Mouse (Mus musculus) spleen, adult 2 months (tissue): ENCODE measurements around the gene Clec2l.

Experiments used
- CTCF ChIP-seq: fragments of 200-500 bp; IDR thresholded peaks from 2 replicates; pipeline ENCODE4 v1.5.1; 2011; ENCODE audit warnings: mild to moderate bottlenecking, inconsistent platforms; ENCODE audit not compliant: insufficient read depth, insufficient read length, insufficient replicate concordance; ENCODE audit errors: extremely low read depth
- POLR2A ChIP-seq: fragments of 200-500 bp; IDR thresholded peaks from 2 replicates; pipeline ENCODE4 v1.6.1; 2011; ENCODE audit warnings: low read depth, low read length, inconsistent platforms

DNA sequence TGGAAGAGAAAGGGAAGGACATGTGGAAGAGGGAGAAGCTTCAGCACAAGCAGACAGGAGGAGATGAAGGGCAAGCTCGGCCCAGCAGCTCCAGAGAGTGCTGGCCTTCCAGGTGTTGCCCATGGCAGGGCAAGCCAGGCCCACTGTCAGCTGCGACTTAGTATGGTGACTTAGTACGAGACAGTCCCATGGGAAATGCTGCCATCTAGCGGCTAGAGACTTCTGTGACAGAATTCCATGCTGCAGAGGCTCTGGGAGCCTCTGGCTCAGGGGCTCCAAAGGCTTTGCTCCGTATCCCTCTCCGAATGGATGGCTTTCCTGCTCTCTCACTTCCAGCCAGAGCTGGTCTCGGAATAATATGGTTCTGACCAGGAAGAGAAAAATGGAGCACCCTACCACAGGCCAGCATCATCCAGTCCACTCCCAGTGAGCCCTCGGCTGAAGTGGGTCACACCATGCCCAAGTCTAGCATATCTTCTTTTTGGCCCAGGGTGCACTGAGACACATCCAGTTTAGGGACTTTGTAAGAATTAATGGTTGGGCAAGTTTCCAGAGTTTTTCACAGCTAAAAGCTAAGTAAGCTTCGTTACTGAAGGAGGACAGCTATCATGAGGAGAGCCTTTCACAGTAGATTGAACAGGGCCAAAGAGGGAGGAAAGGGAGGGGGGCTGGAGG lies 32.6 kb downstream of the Clec2l start:
- TF ChIP-seq POLR2A (no peak), CTCF (peak; percentile 65; the same call in 1 of the 2 replicates)
